Mouse (Mus musculus): ENCODE results near the gene Klrb1b. TPM values are rescaled to one million over a fixed set of nuclear protein-coding genes. Genes with fewer than 3 reads are reported as not detected.

Gene Klrb1b
- total RNA-seq, 1 experiment: not detected

DNA sequence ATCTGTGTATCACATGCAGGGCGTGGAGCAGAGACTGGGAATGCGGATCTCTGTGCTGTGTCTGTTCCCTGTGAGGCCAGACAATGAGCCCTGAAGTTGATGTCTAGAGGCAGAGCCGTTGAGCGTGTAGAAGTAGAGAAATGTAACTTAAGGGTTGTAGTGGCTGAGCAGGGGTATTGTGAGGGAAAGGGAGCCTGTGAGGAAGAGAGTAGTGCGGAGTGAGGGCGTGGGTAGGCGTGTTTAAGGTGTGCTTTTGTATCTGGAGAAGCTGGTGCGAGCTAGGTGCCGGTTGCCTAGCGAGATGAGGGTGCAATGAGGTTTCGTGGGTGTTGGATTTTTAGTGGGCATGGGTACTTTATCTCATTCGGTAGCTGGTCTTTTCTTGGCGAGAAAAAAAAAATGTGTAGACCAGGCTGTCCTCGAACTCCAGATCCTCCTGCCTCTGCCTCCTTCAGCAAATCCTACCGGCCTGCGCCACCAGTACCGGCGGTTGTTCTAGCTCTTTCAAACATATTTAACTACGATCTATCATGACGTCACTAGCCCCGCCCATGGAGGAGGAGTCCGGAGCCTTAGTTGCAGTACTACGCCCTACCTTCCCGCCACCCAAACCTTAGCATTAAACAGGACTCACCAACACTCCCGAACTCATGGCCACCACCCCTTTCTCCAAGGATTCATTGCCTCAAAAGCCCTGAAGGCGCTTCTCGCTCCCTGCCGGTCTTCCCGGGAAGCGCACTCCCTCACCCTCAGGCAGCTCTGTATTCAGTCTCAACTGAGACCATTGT is 62.2 kb downstream of the Klrb1b start:
- in situ Hi-C loops (cut with MboI; ENCODE audit: low sequenced_read_pairs in 2 of 2, unreplicated experiment in 2 of 2): loop anchor here in 1 of 2 experiments (5.0 kb wide), 1 partner anchor 33 kb away; no protein-coding TSS in a partner anchor
- H3K27ac ChIP-seq (ENCODE audit: insufficient read depth, low read depth, low read length, poor library complexity, severe bottlenecking): peak overlapping the region; percentile 2; the same call in 1 of the 2 replicates
- TF ChIP-seq CHD2 (IDR thresholded peaks at IDR 0.05; ENCODE audit: low read depth, low read length): no peak
- no peak for TF ChIP-seq HCFC1 (IDR thresholded peaks at IDR 0.05; ENCODE audit: borderline replicate concordance, insufficient read depth, low read length)
- TF ChIP-seq ZNF384 (IDR thresholded peaks at IDR 0.05; ENCODE audit: low read depth, low read length): peak; percentile 52; the same call in 1 of the 2 replicates
- 0 out of 2 replicates have a peak, but pooled peaks have one; percentile 31 for TF ChIP-seq ZC3H11A (IDR thresholded peaks at IDR 0.05; ENCODE audit: borderline replicate concordance, low read depth, low read length)
- TF ChIP-seq MAFK (IDR thresholded peaks at IDR 0.05; ENCODE audit: insufficient read depth, low read depth, low read length): peak; percentile 88
- H3K36me3 ChIP-seq (ENCODE audit: control insufficient read depth, insufficient read depth, low read length, poor library complexity, severe bottlenecking): no peaks in the 10 kb centered on the region
- H3K4me1 ChIP-seq (ENCODE audit: control insufficient read depth in 2 of 2, insufficient read depth in 2 of 2, low read length in 2 of 2, poor library complexity in 1 of 2): no peaks in the 10 kb centered on the region
- DNase-seq (ENCODE audit: low read depth, low spot score): peak; percentile 96
- H3K9ac ChIP-seq (ENCODE audit: insufficient read depth, low read depth, low read length, poor library complexity, severe bottlenecking): peak overlapping the region; percentile 34
- H3K9me3 ChIP-seq (ENCODE audit: control insufficient read depth, insufficient read depth, low read depth, low read length): 0 out of 2 replicates have a peak, but pooled peaks cover 2% of the 10 kb centered on the region
- peak overlapping the region; percentile 45 to 64 for H3K4me3 ChIP-seq (ENCODE audit: insufficient read depth in 1 of 2, low read depth in 1 of 2, low read length in 2 of 2, poor library complexity in 1 of 2, severe bottlenecking in 1 of 2)

Other genes starting within 250 kb of the Klrb1b start
- gene A2ml1, start 244.7 kb downstream of the Klrb1b start, total RNA-seq (2012; rRNA removed): not detected in 2 replicates
- not detected in 2 replicates for gene Klrb1a, start 202.8 kb downstream of the Klrb1b start, total RNA-seq (2012; rRNA removed)
- not detected in 2 replicates for gene Clec2h, start 163.9 kb downstream of the Klrb1b start, total RNA-seq (2012; rRNA removed)
- not detected in 2 replicates for gene Klrb1, start 103.3 kb downstream of the Klrb1b start, total RNA-seq (2012; rRNA removed)
- gene Klrb1c, start 37.1 kb downstream of the Klrb1b start, total RNA-seq (2012; rRNA removed): 0.13 TPM in 1 of 2 replicates, not detected in the other
- not detected in 2 replicates for gene Gm44511, start within 50 bp of the Klrb1b start, total RNA-seq (2012; rRNA removed)
- 0.16 and 0.18 TPM in 2 replicates for gene Clec2i, start 61.3 kb upstream of the Klrb1b start, total RNA-seq (2012; rRNA removed)
- gene BC035044, start 64.8 kb upstream of the Klrb1b start, total RNA-seq (2012; rRNA removed): not detected in 2 replicates
- 0.22 TPM in 1 of 2 replicates, not detected in the other for gene Clec2g, start 108.0 kb upstream of the Klrb1b start, total RNA-seq (2012; rRNA removed)
- gene Klrb1f, start 219.6 kb upstream of the Klrb1b start, total RNA-seq (2012; rRNA removed): not detected in 2 replicates

All from ES-E14 (cell line).